Mouse (Mus musculus) G1E (cell line): Measurements from ENCODE around the gene Lrrn2.

ENCODE experiments used
- CTCF ChIP-seq: IDR thresholded peaks from 2 replicates; pipeline ENCODE4 v1.5.1; 2012; ENCODE audit warnings: low read depth, low read length, inconsistent platforms, mixed read lengths
- GATA1 ChIP-seq: IDR thresholded peaks from 2 replicates; pipeline ENCODE4 v1.6.1; 2012; ENCODE audit warnings: borderline replicate concordance, low read length, inconsistent platforms, mixed read lengths
- GATA2 ChIP-seq: IDR thresholded peaks from 2 replicates; pipeline ENCODE4 v1.6.1; 2012; ENCODE audit warnings: low read depth, low read length, inconsistent platforms, borderline replicate concordance
- POLR2AphosphoS5 ChIP-seq: IDR thresholded peaks from 2 replicates; pipeline ENCODE4 v1.6.1; 2012; ENCODE audit warnings: low read depth, low read length, inconsistent platforms; ENCODE audit not compliant: insufficient replicate concordance
- TAL1 ChIP-seq: conservative IDR thresholded peaks from 2 replicates; pipeline ENCODE4 v1.6.1; 2012; ENCODE audit warnings: low read depth, low read length, inconsistent platforms, mixed read lengths

- no peak for TF ChIP-seq CTCF
- no peak for TF ChIP-seq GATA1
- no peak for TF ChIP-seq TAL1
- no peak for TF ChIP-seq POLR2AphosphoS5
- TF ChIP-seq GATA2, result no peak
Observed at GRCm38 (mm10) chr1:132947811-132948210, 67.7 kb downstream of the Lrrn2 start.
